Mouse (Mus musculus): Measurements from ENCODE around the gene Optc. TPM values are rescaled to one million over a fixed set of nuclear protein-coding genes. Genes with fewer than 3 reads are reported as not detected.

Optc gene
- polyA plus RNA-seq, 1 experiment from 2014 or later: 2.3 TPM

DNA sequence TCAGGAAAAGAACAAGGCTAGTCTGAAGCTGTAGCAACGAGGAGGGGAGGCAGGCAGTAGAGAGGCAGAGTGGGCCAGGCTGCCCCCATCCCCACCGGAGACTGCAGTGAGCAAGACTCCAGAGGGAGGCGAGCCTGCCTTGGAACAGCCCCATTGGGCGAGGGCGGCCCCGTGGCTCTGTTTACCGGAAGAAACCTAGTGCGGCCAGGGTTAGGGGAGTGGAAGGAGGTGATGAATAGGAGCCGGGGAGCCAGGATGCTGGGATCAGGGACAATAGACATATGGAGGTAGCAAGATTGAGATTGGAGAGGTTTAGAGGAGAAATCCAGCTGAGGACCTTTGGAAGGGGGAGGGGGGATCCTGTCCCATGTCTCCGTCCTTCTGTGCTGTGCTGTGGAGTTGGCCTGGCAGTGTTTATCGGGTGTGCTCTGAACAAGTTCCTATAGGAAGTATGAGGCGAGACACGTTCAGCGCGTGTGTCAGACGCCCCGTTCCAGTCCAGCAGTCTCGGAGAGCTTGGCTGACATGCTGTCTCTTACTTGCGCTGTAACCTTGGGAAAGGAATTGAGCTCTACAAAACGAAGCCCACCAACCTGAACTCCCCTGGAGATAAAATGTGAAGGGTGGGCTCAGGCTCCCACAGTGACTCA is 17.7 kb downstream of the Optc start:
- Histone ChIP-seq H3K36me3 (replicated peaks) (no peaks in the 10 kb centered on the region), H3K4me3 (peak overlapping the region; percentile 37), H3K9me3 (no peaks in the 10 kb centered on the region), H3K27me3 (ENCODE audit: poor library complexity, severe bottlenecking) (peaks cover 68% of the 10 kb centered on the region), H3K27ac (peak overlapping the region; percentile 72), H3K4me1 (peaks cover 76% of the 10 kb centered on the region)
- 12% methylated on average over 20 of the region's 20 CpGs for WGBS
- peak; percentile 55 for DNase-seq (ENCODE audit: extremely low spot score, low spot score)

DNA sequence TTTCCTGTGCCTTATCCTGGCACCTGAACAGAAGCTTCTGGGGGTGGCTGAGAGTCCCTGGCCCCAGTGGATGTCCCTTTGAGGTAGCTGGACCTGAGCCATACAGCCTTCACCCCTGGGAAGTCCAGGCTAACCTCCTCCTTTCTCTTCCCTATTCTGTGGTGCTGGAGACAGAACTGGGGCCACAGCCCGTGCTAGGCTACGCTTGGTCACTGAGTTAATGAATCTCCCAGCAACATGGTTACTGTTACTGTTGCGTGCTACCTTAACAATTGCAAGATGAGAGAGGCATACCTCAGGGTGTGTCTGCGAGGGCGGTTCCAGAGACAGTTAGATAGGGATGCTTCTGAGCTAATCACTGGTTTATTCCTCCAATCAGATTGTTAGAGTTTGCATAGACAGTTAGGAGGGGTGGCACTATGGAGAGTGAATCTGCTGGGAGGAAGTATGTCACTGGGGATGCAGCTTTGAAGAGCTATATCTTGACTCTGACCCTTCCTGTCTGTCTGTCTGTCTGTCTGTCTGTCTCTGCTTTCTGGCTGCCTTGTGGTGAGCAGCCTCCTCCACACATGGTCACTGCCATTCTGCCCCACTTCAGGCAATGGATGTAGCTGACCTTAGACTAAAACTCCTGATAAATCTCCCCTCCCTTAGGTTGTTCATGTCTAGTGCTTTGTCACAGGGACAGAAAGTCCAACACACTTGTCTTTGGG is 20.1 kb downstream of the Optc start:
- peak overlapping the region; percentile 66 for H3K27ac ChIP-seq
- peaks cover 71% of the 10 kb centered on the region for H3K4me1 ChIP-seq
- no peaks in the 10 kb centered on the region for H3K36me3 ChIP-seq (replicated peaks)
- 68% methylated on average over 5 of the region's 5 CpGs for WGBS
- H3K9me3 ChIP-seq: no peaks in the 10 kb centered on the region
- no peak for DNase-seq (ENCODE audit: extremely low spot score, low spot score)
- H3K4me3 ChIP-seq: no peak overlapping the region
- peaks cover 74% of the 10 kb centered on the region for H3K27me3 ChIP-seq (ENCODE audit: poor library complexity, severe bottlenecking)

DNA sequence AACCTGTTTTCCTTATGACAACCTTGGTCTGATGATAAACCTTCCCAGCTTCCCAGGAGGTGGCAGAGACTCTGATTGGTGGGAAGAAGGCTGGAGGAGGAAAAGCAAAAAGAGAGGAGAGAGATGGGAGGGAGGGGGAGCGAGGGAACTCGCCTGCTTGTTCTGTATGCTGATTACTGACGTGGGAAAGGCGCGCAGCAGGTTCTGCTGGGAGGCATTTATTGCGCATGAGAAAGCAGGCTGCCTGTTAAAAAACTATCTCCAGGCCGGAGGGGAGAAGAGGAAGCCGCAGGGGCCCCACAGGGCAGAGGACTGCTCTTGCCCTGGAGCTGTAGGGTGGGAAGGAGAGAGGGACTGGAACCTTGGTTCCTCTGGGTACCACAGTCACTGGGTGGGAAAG is 20.8 kb downstream of the Optc start:
- Histone ChIP-seq H3K27ac (peak overlapping the region; percentile 66), H3K27me3 (ENCODE audit: poor library complexity, severe bottlenecking) (peaks cover 68% of the 10 kb centered on the region), H3K4me3 (peak overlapping the region; percentile 24; the same call in 1 of the 2 replicates), H3K9me3 (no peaks in the 10 kb centered on the region), H3K36me3 (replicated peaks) (no peaks in the 10 kb centered on the region), H3K4me1 (peaks cover 71% of the 10 kb centered on the region)
- WGBS: 5% methylated on average over 8 of the region's 8 CpGs
- DNase-seq (ENCODE audit: extremely low spot score, low spot score): no peak

DNA sequence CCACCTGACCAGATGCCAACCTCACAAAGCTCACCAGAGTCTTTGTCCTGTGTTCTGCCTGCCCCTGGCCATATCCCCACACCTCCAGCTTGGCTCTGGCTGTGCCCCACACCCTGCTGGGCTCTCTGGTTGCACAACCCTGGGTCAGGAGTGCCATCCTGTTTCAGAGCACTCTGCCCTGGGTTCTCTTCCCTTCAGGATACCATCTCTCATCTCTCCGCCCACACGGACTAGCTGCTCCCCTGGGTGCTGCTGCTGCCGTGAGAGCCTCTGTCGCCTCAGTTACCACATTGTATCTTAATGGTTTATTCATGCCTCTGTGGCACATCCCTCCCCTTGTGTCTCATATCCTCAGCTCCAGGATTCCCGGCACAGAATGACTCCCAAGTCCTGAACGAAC is 21.4 kb downstream of the Optc start:
- 39% methylated on average over 6 of the region's 6 CpGs for WGBS
- Histone ChIP-seq H3K4me3 (no peak overlapping the region), H3K4me1 (peaks cover 71% of the 10 kb centered on the region), H3K27ac (peak overlapping the region; percentile 66; the same call in 1 of the 2 replicates), H3K9me3 (no peaks in the 10 kb centered on the region), H3K27me3 (ENCODE audit: poor library complexity, severe bottlenecking) (peaks cover 62% of the 10 kb centered on the region), H3K36me3 (replicated peaks) (no peaks in the 10 kb centered on the region)
- DNase-seq (ENCODE audit: extremely low spot score, low spot score): no peak

DNA sequence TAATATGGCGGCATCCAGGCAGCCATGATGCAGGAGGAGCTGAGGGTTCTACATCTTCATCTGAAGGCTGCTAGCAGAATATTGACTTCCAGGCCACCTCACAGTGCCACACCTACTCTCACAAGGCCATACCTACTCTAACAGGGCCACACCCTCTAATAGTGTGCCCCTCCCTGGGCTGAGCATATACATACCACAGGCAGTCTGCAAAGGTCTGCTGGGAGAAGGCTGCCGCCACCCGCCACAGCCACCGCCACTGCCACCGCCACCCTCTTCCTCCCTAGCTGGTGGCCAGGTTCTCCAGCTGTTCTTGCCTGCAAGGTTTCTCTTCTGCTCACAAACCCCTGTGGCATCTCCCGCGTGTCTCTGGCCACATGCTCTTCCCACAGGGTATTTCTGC is 22.0 kb downstream of the Optc start:
- Histone ChIP-seq H3K4me1 (peaks cover 71% of the 10 kb centered on the region), H3K36me3 (replicated peaks) (no peaks in the 10 kb centered on the region), H3K27me3 (ENCODE audit: poor library complexity, severe bottlenecking) (peaks cover 56% of the 10 kb centered on the region), H3K4me3 (no peak overlapping the region), H3K9me3 (no peaks in the 10 kb centered on the region), H3K27ac (peak overlapping the region; percentile 35; the same call in 1 of the 2 replicates)
- DNase-seq (ENCODE audit: extremely low spot score, low spot score): no peak
- 95% methylated on average over 7 of the region's 7 CpGs for WGBS

DNA sequence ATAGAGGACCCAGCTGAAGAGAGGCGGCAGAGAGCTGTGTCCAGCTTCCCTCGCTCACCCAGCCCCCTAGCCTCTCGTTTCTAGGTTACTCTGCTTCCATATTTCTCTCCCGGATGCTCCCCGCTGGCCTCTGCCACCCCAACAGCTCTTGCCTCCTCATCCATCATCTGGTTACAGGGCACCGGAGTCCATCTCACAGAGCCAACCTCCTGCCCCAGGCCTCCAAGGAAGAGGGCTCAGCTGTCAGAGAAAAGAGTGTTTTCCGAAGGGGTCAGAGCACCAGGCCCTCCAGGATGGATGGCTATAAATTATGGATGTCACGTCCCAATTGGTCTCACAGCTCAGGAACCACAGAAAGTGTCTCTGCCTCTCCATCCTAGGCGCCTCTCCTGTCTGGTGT is 23.1 kb downstream of the Optc start:
- Histone ChIP-seq H3K36me3 (replicated peaks) (no peaks in the 10 kb centered on the region), H3K27me3 (ENCODE audit: poor library complexity, severe bottlenecking) (peaks cover 45% of the 10 kb centered on the region), H3K4me1 (peaks cover 64% of the 10 kb centered on the region), H3K4me3 (no peak overlapping the region), H3K9me3 (no peaks in the 10 kb centered on the region), H3K27ac (no peak overlapping the region)
- no peak for DNase-seq (ENCODE audit: extremely low spot score, low spot score)
- WGBS: 88% methylated on average over 9 of the region's 9 CpGs

DNA sequence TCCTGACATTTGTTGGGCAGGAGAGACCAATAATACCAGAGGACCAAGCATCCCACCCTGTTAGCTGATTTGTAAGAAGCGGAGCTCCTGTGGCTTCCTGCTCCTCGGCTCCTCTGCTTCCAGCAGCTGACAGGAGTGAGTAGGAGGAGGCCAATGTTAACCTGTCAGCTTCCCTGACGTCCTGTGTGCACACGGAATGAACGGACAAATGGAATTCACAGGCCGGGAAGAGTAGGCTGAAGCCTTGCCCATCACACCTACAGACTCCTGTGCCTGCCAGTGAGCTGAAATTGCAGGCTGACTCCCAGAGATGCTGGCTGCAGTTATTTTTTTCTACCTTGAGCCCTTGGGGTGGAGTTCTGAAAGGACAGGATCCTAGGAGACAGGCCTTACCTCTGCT is 23.7 kb downstream of the Optc start:
- DNase-seq (ENCODE audit: extremely low spot score, low spot score): no peak
- Histone ChIP-seq H3K4me1 (peaks cover 59% of the 10 kb centered on the region), H3K36me3 (replicated peaks) (no peaks in the 10 kb centered on the region), H3K27ac (no peak overlapping the region), H3K4me3 (no peak overlapping the region), H3K9me3 (no peaks in the 10 kb centered on the region), H3K27me3 (ENCODE audit: poor library complexity, severe bottlenecking) (peaks cover 39% of the 10 kb centered on the region)
- 86% methylated on average over 6 of the region's 6 CpGs for WGBS

DNA sequence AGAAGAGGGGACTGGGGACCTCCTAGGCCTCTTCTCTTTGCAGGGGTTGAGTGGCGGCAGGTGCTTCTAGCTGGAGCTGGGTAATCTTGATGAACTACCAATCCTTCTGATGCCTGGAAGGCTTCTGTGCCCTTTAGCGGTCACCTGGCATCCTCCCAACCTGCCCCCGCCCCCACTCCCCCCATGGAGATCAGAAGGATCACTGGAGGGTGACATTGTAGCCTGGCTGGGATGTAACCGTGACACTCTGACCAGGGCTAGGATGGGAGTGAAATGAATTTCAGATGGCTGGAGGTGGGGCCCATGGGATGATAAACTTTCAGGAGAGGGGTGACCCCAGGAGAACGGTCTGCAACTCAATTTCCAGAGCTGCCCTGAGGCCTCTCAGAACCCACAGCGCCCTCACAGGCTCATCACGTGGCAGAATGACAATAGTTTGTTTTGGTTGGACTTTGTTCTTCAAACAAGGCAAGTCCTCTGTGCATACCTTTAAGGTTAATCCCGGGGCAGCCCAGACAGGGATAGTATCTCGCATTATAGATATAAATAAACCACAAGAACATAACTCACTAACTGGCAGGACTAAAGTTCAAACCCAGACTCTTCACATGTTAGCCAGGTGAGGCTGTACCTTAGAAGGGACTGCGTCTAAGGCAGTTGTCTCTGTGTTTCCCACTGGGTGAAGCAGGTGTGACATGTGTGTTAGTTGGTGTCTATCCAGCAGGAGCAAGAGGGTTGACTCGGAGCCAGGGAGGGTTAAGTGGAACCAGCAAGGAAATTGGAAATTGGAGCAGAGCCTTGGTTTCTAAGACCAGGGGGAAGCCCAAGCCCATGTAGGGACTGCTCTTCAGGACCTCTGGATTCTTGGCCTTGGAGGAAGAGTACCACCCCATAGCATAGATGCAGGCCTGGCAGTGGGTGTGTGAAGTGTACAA is 25.2 kb downstream of the Optc start:
- WGBS: 57% methylated on average over 11 of the region's 11 CpGs
- H3K27ac ChIP-seq: peak overlapping the region; percentile 42; the same call in 1 of the 2 replicates
- no peaks in the 10 kb centered on the region for H3K36me3 ChIP-seq (replicated peaks)
- H3K4me3 ChIP-seq: no peak overlapping the region
- H3K9me3 ChIP-seq: no peaks in the 10 kb centered on the region
- peaks cover 23% of the 10 kb centered on the region for H3K27me3 ChIP-seq (ENCODE audit: poor library complexity, severe bottlenecking)
- peaks cover 50% of the 10 kb centered on the region for H3K4me1 ChIP-seq
- DNase-seq (ENCODE audit: extremely low spot score, low spot score): no peak

DNA sequence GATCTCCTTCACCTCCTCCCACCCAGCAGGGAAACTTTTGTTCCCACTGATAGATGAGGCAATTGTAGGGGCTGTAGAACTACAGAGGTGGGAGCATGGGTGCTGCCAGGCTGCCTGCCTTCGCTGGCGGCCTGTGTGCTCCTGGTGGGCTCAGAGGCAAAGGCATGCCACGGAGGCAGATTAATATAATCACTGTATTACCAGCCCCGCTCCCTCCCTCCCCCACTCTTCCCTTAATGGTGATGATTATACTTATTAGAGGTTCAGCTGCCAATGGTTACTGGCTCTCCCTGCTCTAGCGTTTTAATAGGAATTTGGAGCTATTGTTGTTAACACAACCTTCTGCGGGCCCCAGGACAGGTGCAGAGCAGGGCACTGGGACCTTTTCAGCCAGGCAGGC is 26.0 kb downstream of the Optc start:
- no peaks in the 10 kb centered on the region for H3K36me3 ChIP-seq (replicated peaks)
- peak overlapping the region; percentile 42; the same call in 1 of the 2 replicates for H3K27ac ChIP-seq
- H3K4me3 ChIP-seq: no peak overlapping the region
- peaks cover 44% of the 10 kb centered on the region for H3K4me1 ChIP-seq
- 59% methylated on average over 6 of the region's 6 CpGs for WGBS
- H3K9me3 ChIP-seq: no peaks in the 10 kb centered on the region
- H3K27me3 ChIP-seq (ENCODE audit: poor library complexity, severe bottlenecking): peaks cover 18% of the 10 kb centered on the region
- no peak for DNase-seq (ENCODE audit: extremely low spot score, low spot score)

DNA sequence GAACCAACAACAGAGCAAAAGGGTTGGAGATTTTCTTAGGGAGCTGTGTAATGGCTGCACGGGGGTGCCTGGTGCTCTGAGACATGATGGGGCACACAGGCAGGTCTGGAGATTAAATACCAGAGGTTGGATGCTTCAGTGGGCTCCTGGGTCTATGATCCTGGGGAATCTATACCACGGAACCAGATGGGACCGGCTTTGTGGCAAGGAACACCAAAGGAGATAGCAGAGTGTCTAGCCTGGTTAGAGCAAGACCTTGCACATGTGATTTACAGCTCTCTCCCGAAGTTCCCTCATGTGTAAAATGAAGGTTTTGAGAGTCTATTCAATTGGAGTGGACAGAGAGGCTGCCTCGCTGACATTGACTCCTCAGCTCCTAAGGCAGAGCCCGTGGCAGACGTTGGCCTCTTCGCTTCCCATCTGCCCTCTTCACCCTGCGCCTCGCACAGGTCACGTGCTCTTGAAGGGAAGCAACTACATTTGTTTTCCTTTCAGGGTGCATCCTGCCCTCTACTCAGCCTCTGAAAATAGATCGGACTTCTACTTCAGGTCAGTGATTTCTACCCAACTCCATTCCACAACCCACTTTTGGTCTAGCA is 28.9 kb downstream of the Optc start:
- Histone ChIP-seq H3K4me3 (no peak overlapping the region), H3K4me1 (peaks cover 45% of the 10 kb centered on the region), H3K9me3 (no peaks in the 10 kb centered on the region), H3K36me3 (replicated peaks) (no peaks in the 10 kb centered on the region), H3K27me3 (ENCODE audit: poor library complexity, severe bottlenecking) (peaks cover 7% of the 10 kb centered on the region; the same call in 1 of the 2 replicates), H3K27ac (no peak overlapping the region)
- 76% methylated on average over 12 of the region's 12 CpGs for WGBS
- no peak for DNase-seq (ENCODE audit: extremely low spot score, low spot score)

DNA sequence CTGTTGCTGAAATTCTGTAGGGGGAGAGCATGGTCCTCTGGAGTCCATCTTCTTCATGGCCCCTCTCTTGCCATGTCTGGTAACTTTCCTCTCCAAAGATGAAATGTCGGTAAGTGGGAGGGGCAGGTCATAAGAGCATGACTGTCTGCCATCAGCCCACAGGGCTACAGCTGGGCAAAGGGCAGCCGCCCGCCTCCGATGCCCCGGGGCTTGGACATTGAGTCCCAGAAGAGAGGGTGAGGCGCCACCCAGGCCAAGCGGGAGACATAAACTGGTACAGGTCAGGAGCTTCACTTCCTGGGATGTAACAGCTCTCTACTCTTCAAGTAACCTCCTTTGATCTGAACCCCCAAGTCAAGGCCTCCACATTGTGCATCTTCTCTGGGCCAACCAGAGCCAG is 30.9 kb downstream of the Optc start:
- no peak for DNase-seq (ENCODE audit: extremely low spot score, low spot score)
- Histone ChIP-seq H3K4me3 (no peak overlapping the region), H3K27ac (no peak overlapping the region), H3K4me1 (peaks cover 32% of the 10 kb centered on the region), H3K9me3 (no peaks in the 10 kb centered on the region), H3K36me3 (replicated peaks) (no peaks in the 10 kb centered on the region), H3K27me3 (ENCODE audit: poor library complexity, severe bottlenecking) (no peaks in the 10 kb centered on the region)
- WGBS: 84% methylated on average over 7 of the region's 7 CpGs

DNA sequence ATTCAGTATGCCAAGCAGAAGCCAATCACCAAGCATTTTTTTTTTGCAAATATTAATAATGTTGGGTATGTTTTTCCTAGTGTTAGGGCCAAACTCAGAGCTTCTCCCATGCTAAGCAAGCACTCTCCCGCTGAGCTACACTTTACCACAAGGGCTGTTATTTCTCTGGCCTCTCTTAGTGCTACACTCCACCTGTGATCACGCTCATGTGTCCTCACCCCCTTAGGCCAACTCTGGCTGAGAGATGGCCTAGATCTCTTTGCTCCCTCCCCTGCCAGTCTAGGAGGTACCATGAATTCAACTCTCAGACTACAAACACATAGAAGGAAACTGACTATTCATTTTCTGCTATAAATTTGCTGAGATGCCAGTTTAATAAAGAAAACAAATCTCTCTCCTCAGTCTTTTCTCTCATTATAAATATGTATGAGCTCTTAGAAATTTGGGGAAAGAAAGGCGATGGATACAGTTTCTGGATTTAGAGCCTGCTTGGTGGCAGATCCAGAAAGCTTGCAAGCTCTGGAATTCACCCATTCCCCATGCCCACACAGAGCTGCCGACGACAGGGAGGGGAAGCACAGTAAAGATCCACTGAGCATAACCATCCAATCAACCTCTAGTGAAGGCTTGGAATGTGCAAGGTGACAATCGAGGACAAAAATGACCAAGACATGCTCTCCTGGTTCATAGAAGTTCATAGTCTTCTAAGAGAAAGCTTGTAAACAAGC is 34.5 kb downstream of the Optc start:
- Histone ChIP-seq H3K27ac (no peak overlapping the region), H3K36me3 (replicated peaks) (no peaks in the 10 kb centered on the region), H3K4me1 (peaks cover 10% of the 10 kb centered on the region; the same call in 1 of the 2 replicates), H3K9me3 (no peaks in the 10 kb centered on the region), H3K4me3 (no peak overlapping the region), H3K27me3 (ENCODE audit: poor library complexity, severe bottlenecking) (no peaks in the 10 kb centered on the region)
- WGBS: 89% methylated on average over 6 of the region's 6 CpGs
- DNase-seq (ENCODE audit: extremely low spot score, low spot score): no peak

Data from forebrain, embryonic 10.5 days (tissue).